Mouse (Mus musculus): ENCODE measurements around the gene Epb41l1. TPM values are rescaled to one million over a fixed set of nuclear protein-coding genes. Genes with fewer than 3 reads are reported as not detected.
A peak's percentile ranks its signal among the peaks of the same experiment; 100 is the strongest.

The Epb41l1 gene
- total RNA-seq, 2 experiments from 2014 or later = 7.0 to 7.3 TPM

- DNase-seq (ENCODE audit: low spot score) = no peak
- intact Hi-C loops (cut with DNase I) = no loop called here
Observed at GRCm38 (mm10) chr2:156571521-156571920, 150.8 kb downstream of the Epb41l1 start.

GRCm38 (mm10) chr2:156576850-156577587 is 156.3 kb downstream of the Epb41l1 start:
- intact Hi-C loops (cut with DNase I) = no loop called here
- no peak for DNase-seq (ENCODE audit: low spot score)

- no peak for DNase-seq (ENCODE audit: low spot score)
- intact Hi-C loops (cut with DNase I) = loop anchor here (5.0 kb wide), 1 partner anchor 42 kb away; no protein-coding TSS in a partner anchor
Observed at GRCm38 (mm10) chr2:156580507-156580906, 159.8 kb downstream of the Epb41l1 start.

DNA sequence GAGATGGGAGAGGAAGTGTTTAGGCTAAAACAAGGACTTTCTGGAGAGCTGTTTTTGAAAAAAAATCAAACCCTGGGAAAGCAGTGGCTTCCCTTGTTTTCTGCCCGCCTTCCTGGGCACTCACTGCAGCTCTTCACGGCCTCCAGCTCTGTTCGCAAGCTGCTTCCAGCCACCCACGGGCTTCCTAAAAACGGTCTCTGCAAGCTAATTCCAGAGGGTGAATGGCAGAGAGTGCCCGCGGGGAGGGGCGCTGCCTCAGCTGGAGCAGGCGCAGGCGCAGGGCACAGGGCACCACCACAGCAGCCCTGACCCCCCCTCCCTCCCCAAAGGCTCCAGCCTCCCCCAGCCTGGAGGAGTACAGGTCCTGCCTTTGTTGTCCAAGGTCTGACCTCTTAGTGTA is 160.5 kb downstream of the Epb41l1 start:
- DNase-seq (ENCODE audit: low spot score) = no peak

DNA sequence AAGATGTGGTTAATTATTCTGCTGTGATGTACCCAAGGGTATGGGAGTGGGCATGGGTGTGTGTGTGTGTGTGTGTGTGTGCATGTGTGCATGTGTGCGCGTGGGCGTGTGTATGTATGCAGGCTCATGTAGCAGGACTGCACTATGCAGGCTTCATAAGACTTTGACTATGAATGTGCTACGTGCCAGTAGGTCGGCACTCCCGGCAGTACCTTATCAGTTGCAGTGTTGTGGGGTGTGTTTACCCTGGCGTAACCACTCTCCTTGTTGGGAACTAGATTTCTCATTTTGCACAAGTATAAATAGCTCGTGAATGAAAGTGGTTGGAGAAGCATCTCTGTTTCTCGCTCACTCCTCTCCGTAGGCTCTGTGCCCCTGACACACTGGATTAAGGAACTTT is 162.2 kb downstream of the Epb41l1 start:
- no peak for DNase-seq (ENCODE audit: low spot score)
- intact Hi-C loops (cut with DNase I) = loop anchor here (5.0 kb wide), 1 partner anchor 39 kb away; no protein-coding TSS in a partner anchor

More for the DNA sequence above, 160.5 kb downstream of the Epb41l1 start:
- intact Hi-C loops (cut with DNase I) = loop anchor here (5.0 kb wide), 1 partner anchor 41 kb away; no protein-coding TSS in a partner anchor

GRCm38 (mm10) chr2:156584154-156584796 is 163.6 kb downstream of the Epb41l1 start:
- intact Hi-C loops (cut with DNase I) = loop anchor here (1.0 to 5.0 kb wide), 2 partner anchors 38 to 121 kb away; no protein-coding TSS in a partner anchor
- no peak for DNase-seq (ENCODE audit: low spot score)

DNA sequence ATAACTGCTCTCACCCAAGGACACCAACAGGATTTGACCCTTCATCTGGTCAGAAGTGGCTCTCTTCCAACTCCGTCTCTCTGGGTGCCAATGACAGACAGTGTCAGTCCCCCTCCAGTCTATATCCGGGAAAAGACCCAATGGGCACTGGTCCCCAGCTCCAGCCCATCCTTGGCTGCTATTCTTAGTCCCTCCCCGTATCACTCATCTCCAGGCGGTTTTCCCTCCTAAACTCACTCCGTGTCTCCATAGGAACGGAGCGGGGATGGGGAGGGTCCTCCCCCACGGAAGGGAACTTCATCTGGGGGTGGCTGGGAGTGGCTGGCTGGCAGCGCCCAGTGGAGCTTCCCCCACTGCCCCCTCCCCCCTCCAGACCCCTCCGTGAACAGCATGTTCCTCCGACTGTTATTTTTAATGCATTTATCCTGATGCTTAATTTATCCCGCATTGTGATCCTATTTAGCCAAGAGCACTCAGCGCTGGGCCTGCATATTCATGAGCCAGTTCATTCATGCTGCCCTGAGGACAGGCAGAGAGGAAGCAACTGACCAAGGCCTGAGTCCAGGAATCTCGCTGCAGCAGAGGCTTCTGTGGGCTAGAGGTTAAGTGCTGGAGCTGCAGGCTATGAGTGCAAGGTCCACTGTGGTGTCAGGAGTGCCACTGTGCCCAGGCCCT is 164.2 kb downstream of the Epb41l1 start:
- peak; percentile 13 for DNase-seq (ENCODE audit: low spot score)
- intact Hi-C loops (cut with DNase I) = loop anchor here (1.0 to 5.0 kb wide), 2 partner anchors 37 to 120 kb away; no protein-coding TSS in a partner anchor

DNA sequence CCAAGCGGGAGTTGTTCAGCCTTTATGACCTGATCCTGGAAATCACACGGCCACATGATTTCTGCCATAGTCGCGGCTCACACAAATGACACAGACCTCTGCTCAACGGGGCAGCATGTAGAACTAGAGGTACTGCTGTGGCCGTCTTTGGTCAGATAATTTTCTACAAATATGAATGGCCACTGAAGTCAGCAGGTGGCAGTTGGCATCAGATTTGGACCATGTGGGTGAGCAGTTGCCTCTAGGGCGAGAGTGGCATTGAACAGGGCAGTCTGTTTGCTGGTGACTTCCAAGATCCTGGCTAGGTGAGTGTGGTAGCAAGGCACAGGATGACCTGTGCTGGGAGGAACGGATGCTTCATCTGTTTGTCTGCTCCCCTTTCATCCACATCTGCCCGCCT is 168.8 kb downstream of the Epb41l1 start:
- intact Hi-C loops (cut with DNase I) = no loop called here
- DNase-seq (ENCODE audit: low spot score) = no peak

Small RNAs within 50 kb of the gene (microRNA-seq; reads per million reads assigned to microRNA genes)
- not detected for gene Gm22758

Other genes starting within 250 kb of the Epb41l1 start
- gene Rbm39, start 240.7 kb upstream of the Epb41l1 start, total RNA-seq (2021) = 100 to 1,000 TPM; 140 to 164 TPM
- gene Phf20, start 224.4 kb upstream of the Epb41l1 start, total RNA-seq (2021) = 10 to 100 TPM; 14.9 to 15.2 TPM
- gene Cnbd2, start 108.6 kb upstream of the Epb41l1 start, total RNA-seq (2021) = 1 to 10 TPM in 1 of 2 experiments, under 1 TPM in 1; 0.65 to 1.2 TPM
- gene Scand1, start 108.2 kb upstream of the Epb41l1 start, total RNA-seq (2021) = 10 to 100 TPM; 76.8 to 80.7 TPM
- gene Aar2, start 126.7 kb downstream of the Epb41l1 start, total RNA-seq (2021) = 10 to 100 TPM; 22.3 to 23.2 TPM
- 10 to 100 TPM; 30.1 to 41.8 TPM for gene Dlgap4, start 192.8 kb downstream of the Epb41l1 start, total RNA-seq (2021)